Mouse (Mus musculus): ENCODE measurements around the gene Plekhg2.
A peak's percentile ranks its signal among the peaks of the same experiment; 100 is the strongest.
"Not testable (repeated sequence)": the region's sequence is repeated elsewhere in the genome, so short reads cannot be mapped to it uniquely, and the experiment has no call there.

Plekhg2 gene

DNA sequence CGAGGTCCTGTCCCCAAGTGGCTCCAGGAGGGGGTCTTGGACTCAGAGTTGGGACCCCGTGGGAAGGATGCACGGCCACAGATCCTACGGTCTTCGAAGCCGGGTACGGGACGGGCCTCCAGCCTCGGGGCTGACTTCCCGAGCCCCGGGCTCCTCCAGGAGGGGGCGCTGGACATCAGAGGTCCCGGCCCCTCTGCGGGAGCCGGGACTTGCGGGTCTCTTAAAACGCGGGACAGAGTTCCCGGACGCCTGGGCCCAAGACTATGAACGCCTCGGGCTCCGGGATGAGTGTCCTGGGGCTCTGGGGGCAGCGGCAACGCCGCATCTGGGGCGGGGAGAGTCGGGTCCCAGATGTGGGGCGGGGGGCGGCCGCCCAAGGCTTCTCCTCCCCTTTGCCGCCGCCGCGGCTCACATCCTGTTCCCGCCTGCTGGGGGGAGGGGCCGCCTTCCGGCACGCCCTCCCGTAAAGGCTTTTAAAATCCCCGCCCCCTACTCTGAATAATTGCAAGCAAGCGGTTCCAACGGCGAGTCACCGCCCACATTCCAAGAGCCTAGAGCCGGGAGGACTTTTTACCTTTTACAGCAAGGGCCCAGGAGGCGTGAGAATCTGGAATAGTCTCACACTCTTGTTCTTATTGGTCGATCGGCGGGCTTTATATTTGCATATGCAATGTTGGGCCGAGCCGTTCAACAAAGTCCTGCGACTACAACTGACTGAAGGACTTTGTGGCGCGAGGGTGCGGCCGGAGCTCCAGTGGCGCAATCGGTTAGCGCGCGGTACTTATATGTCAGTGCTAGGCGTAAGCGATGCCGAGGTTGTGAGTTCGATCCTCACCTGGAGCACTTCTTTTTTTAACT, at the start of gene Plekhg2:
TSS of gene Plekhg2 (minus strand) at position 349 of the 858 bp plus-strand sequence.
- peak; percentile 97 to 98 for DNase-seq (ENCODE audit: low spot score in 2 of 2)

DNA sequence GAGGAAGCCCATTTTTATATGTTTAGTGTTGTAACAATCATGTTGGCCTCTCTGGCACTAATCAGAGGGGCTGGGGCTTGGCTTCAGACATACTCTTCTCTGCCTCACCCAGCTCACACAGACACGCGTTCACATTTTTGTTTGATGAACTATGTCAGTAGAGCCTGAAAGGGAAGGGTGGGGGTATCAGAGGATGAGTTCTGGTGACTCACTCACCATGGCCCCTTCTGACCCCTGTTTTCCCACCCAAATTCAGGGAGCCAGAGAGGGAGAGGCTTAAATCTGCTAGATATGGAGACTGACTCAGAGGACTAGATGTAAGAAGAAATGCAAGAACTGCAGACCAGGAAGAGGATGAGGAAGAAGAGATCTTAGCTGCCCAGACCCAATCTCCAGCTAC, 47.0 kb upstream of the Plekhg2 start:
- DNase-seq (ENCODE audit: low spot score in 2 of 2) = no peak

DNA sequence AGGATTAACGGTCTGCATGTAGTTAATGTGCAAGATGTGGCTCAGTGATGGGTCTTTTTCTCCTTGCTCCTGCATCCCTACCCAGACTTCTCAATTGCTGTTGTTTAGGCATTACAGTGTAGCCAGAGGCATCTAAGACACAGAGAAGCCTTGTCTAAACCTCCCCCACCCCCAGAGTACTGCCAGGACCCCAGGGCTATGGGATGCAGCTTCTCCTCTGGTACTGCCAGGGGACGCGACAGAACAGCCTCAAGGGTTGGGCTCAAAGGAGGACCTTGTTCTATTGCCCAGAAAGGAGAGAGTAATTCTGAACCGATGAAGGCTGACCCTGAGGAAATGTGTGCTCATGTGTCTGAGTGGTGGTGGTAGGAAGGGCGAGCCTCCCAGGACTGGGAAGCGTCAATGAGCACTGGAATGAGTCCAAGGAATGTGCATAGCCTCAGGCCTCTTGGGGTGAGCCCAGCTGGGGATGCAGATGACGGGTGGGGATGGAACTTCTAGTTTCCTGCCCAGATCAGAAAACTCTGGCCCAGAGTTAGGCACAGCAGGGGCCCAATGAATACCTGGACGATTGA, 45.8 kb upstream of the Plekhg2 start:
- no peak for DNase-seq (ENCODE audit: low spot score in 2 of 2)

DNA sequence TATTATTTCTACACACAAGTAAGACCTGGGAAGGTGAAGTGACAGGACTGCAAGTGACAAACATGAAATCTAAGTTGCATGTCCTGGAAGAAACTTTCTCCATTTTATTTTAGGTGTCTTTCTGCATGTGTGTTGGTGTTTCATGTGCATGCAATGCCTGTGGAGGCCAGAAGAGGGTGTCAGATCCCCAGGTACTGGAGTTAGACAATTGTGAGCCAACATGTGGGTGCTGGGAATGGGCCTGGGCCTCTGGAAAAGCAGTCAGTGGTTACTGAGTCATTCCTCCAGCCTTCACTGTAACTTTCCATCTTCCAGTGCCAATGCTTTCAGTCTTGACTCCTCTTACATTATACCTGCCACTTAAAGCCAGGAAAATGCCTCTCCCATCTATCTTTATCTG, 45.0 kb upstream of the Plekhg2 start:
- DNase-seq (ENCODE audit: low spot score in 2 of 2) = no peak

DNA sequence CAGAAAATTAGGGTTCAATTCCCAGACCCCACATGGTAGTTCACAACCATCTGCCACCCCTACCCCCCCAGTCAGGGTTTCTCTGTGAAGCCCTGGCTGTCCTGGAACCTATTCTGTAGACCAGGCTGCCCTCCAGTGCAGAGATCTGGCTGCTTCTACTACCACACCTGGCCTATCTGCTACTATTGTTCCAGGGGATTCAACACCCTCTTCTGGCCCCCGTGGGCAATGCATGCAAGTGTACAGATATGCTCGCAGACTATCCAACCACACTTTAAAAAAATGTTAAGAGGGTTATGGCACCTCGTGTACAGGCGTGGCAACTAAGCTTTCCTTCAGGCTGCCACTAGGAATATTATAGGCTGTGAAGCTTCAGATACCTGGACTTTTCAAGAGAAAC, 40.4 kb upstream of the Plekhg2 start:
- DNase-seq (ENCODE audit: low spot score in 2 of 2) = no peak

DNA sequence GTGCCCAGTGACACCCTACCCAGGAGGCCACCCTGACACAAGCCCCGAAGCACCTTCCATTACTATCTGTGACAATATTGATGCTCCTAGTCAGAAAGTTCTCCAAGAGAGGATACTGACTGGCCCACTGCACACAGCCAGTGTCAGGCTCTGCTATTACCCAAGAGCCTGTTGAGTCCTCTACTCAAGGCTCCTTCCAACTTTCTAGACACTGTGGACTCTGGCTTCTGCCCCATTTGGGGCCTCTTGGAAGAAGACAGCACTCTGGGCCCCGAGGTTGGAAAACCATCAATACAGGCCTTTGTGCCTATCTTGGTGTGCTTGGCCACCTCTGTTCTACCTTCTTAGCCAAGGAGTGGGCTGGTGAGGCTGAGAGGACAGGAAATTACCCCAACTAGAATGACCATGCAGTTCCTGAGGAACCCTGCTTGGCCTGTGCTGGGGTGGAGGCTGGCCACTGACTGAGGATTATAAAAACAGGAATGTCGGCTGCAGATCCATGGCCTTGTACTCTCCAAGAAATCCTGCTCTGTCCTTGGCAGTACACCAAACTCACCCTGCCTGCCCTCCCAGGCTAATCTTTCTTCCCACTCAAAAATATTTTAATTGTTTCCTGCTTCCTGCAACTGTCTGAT, 38.6 kb upstream of the Plekhg2 start:
- DNase-seq (ENCODE audit: low spot score in 2 of 2) = no peak

DNA sequence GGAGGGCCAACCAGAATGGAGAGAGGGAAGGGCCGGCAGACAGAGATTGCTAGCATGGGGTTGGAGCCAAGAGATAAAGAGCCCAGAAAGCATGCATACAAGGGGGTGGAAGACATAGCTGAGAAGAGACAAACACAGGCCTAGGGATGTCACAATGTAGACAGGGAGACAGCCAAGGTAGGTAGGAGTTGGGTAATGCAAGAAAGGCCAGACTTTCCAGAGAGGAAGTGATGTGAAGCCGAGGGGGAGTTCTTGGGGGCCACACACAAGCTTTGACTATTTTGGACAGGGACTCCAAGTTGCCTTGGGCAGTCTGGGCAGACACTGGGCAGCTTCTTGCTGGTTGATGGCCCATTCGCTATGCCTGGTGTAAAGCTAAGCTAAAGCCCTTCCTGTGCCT, 29.5 kb upstream of the Plekhg2 start:
- DNase-seq (ENCODE audit: low spot score in 2 of 2) = no peak

DNA sequence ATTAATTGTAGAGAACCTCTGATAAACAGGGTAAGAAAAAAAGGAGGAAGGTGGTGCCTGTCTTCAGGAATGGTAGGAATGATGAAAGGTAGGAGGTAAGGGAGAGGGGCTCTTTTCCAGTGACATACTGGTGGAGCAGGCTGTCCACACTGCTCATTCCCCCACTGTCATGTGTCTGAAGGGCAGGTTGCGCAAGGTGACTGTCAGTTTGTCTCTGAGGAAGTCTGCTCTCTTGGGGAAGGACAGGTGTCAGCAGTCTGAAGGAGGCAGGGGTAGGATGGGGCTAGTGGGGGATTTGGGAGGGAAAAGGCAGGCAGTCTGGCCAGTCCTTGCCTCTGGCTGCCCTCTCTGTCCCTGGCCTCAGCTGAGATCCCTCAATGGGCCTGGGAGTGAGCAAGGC, 28.6 kb upstream of the Plekhg2 start:
- no peak for DNase-seq (ENCODE audit: low spot score in 2 of 2)

DNA sequence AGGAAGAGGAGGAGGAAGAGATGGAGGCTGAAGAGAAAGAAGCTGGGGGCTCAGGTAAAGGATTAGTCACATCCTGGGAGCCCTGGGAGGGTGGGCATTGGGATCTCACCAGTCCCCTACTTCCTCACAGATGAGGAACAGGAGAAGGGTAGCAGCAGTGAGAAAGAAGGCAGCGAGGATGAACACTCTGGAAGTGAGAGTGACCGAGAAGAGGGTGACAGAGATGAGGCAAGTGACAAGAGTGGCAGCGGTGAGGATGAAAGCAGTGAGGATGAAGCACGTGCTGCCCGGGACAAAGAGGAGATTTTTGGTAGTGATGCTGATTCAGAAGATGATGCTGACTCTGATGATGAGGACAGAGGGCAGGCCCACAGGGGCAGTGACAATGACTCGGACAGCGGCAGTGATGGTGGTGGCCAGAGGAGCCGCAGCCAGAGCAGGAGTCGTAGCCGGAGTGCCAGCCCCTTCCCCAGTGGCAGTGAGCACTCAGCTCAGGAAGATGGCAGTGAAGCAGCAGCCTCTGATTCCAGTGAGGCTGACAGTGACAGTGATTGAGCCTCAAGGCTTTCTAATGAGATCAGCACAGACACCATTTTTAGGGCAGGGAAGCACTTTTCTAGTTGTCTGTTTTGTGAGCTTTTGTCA, 26.4 kb upstream of the Plekhg2 start:
- no peak for DNase-seq (ENCODE audit: low spot score in 2 of 2)

DNA sequence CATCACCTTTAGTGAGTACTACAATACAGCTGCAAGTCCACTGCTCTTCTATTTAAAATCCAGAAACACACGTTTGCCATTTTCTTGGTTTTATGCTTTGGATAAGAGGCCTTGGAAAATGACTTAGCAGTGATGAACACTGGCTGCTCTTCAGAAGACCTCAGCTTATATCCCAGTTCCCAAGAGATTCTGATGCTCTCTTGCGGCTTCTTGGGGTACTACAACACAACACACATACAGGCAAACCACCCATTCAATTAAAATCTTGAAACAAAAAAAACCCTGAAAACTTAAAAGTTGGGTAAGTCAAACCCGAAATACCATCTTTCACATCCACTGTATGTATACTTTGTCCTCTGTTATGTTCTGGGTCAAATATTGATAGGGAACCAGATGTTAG, 25.6 kb upstream of the Plekhg2 start:
- peak in 1 of 2 experiments; percentile 21 for DNase-seq (ENCODE audit: low spot score in 2 of 2)

DNA sequence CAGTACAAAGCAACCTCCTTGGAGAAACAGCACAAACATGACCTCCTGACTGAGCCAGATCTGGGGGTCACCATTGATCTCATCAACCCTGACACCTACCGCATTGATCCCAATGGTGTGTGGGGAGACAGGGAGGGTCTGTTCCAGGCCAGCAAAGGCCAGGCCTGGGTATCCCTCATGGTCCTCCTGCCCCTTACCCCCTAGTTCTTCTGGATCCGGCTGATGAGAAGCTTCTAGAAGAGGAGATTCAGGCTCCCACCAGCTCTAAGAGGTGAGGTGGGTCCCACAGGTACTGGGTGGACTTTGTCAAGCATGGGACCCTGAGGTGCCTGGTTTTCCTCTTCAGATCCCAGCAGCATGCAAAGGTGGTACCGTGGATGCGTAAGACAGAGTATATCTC, 23.0 kb upstream of the Plekhg2 start:
- DNase-seq (ENCODE audit: low spot score in 2 of 2) = no peak

DNA sequence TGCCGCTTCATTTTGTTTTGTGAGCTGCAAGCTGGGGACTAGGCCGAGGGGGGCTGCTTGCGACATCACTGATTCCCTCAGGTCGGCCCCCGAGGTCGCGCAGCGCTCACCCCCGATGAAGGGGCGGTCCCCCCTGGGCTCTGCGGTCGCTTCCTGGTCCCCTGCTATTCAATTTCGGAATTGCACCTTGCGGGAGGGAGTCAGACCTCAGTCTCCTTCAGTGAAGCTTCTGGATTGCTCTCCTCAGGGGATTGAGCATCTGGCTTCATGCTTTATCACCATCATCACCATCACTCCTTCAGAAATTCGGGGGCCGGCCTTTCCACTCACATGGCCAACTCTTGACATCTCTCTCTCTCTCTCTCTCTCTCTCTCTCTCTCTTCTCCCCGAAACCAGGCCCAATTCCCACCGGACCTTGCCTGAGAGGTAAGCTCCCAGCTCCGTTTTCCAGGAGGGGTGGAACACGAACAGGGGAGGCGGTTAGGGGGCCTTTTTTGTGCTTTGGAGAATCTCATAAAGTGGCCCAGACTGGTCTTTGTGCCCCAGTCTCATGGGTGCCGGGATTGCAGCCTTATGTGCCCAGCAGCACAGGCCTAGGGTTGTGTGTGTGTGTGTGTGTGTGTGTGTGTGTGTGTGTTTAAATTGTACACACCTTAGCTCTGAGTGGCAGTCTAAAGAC, 21.0 kb upstream of the Plekhg2 start:
- no peak for DNase-seq (ENCODE audit: low spot score in 2 of 2)

DNA sequence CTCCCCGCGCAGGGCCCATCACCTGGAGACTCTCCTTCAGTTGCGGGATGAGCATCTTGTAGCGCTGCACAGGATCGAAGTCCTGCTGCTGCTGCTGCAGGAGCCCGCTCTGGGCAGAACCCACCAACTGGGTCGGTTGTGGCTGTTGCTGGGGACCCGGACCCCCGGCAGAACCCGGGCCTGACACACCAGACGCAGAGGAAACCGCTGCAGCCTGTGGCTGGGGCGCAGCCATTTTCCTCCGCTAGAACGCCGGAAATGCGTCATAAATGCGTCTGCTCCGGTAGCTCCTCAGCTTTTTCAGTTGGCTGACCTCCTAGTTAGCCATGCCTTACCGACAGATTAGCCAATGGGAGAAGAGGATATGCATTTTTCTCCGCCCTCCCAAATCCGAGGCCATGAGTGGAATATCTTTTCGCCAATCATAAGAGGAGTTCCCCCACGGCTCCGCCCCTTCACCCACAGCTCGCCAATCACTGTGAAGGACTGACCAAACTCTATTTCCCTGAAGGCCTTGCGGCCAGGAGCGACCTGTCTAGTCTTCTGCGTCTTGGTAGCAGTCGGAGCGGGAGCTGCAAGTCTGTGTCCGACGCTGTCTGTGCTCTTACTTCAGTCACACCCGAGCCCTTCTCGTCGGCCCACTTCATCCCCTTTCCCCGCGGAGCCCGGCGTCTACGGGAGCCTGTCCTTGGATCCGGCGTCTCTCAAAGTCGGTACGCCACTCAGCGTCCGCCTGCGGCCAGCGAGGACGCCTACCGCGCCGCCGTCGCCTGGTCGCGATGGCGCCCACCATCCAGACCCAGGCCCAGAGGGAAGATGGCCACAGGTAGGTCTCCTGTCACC, 20.3 kb upstream of the Plekhg2 start, which contains the start of the genes Med29 and Paf1:
TSS of gene Med29 (minus strand) at position 280 of the 843 bp plus-strand sequence.
TSS of gene Paf1 (plus strand) at position 523 of the 843 bp plus-strand sequence.
- DNase-seq (ENCODE audit: low spot score in 2 of 2) = peak; percentile 96 to 97

DNA sequence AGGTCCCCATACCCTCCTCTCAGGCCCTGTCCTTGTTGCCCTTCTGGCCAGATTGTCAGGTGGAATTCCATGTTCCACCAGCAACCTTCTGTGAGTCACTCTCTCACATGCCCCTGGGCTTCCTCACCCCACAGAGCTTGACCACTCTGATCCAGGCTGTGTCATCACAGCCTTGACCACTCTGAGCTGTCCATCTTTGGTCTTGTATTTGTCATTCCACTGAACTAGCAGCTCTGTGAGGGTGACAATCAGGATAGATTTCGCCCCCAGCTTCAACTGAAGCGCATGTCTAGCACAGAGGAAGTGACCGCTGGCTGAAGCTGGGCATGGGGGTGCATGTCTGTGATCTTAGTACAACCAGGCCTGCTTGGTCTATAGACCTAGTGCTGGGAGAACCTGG, 17.9 kb upstream of the Plekhg2 start:
- no peak for DNase-seq (ENCODE audit: low spot score in 2 of 2)

DNA sequence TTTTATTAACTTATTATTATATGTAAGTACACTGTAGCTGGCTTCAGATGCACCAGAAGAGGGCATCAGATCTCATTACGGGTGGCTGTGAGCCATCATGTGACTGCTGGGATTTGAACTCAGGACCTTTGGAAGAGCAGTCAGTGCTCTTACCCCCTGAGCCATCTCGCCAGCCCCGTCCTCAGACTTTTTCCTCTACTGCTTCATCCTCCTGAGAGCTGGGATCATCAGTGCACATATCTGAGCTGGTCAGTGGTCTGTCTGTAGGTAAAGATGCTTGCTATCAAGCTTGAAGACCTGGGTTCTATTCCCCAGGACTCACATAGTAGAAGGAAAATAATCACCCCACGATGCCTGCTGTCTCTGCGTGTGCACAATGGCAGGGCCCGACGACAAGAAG, 15.0 kb upstream of the Plekhg2 start:
- DNase-seq (ENCODE audit: low spot score in 2 of 2) = not testable (repeated sequence)

DNA sequence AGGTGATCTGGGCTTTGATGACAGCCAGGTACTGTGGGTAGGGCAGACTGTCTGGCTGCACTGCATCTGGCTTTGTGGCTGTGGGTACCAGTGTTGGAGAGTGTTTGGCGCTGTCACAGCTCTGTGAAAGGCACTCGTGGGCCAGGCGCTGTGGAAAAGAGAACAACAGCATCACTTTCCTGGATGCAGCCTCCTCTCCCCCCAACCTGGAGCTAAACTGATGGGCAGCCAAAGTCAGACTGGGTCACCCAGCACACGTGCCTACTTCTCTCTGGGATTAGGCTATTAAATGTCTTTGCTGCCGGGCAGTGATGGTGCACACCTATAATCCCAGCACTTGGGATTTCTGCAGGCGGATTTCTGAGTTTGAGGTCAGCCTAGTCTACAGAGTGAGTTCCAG, 14.5 kb upstream of the Plekhg2 start:
- not testable (repeated sequence) for DNase-seq (ENCODE audit: low spot score in 2 of 2)

DNA sequence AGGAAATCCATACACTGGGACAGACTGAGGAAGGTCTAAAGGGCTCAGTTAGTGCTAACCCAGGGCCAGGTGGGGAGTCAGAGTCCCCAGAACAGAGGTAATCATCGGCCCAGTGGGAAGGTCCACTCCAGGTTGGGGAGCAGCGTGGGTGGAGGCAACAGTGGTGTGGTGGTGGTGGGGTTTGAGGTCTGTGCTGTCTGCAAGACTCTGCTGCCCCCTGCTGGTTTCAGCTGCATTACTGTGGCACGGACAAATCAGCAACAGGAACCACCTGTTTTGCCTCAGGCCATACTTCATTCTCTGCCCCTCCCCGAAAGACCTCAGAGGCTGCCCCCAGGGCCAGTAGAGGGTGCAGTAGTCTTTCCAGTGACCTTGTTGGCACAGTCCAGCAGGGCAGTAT, 14.1 kb upstream of the Plekhg2 start:
- DNase-seq (ENCODE audit: low spot score in 2 of 2) = peak; percentile 84 to 90

DNA sequence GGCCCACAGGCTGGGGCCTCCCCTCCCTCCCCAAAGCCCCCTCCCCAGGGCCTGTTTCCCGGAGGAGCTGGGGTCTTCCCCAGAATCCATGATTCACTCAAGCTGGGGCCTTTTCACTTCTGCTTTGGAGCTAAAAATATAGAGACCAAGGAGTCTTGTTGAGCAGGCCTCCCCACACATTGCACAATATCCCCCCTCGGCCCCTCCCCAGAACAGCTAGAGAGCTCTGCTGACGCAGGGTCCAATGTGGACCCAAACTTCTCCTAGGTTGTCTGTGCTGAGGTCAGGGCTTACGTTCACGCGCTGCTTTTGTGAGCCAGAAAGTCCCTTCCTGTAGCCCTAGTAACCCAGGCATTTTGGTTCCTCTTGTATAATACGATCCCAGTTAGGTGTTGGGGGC, 13.6 kb upstream of the Plekhg2 start:
- DNase-seq (ENCODE audit: low spot score in 2 of 2) = no peak

DNA sequence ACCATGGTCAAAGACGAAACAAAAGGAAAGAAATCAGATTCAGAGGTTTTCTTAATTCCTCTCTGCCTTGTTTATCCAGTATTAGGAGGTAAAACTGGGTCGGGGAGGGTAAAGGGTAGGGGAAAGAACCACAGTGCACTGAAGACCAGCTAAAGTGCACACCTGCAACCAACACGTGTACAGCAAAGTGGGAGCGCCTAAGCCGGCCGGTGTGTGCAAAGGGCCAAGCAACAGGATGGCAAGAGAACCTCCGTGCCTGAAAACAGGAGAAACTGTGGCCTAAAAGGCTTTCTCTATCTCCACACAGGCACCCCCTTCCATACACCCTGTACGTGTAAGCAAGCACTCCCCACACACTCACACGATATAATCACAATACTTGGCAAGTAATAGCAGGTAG, 12.8 kb upstream of the Plekhg2 start:
- no peak for DNase-seq (ENCODE audit: low spot score in 2 of 2)

DNA sequence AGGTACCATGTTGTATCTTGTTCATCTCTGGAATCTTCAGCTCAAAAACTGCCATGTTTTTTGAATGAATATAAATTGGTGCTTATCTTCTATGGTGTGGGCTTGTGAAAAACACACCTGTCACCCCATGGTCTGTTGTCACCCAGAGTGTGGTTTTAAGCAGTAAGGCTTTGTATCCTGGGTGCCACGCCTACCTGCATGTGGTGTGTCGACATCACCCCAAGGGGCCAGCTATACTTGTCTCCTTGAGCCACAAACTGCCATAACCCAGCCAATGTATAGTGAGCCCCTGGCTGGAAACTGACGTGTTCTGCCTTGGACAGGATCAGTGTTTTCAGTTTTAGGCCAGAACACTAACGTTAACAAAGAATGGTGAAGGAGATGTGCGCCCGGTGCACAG, 11.8 kb upstream of the Plekhg2 start:
- DNase-seq (ENCODE audit: low spot score in 2 of 2) = peak; percentile 52 to 58

DNA sequence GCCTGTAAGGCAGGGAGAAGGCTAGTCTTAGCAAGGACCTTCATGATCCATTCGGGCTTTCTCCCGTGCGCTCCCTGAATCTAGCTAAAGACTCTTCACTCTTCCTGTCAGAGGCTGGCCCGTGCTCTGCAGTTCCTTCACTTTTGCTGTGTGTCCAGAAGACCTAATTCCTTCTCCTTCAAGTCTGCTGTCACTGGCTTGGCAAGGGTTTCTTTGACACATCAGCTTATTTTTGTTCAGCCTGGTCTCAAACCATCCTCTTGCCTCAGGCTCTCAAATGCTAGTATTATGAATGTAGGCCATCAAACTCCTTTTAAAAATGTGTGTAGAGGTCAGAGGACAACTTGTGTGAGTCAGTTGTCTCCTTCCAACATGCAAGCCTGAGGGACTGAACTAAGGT, 11.2 kb upstream of the Plekhg2 start:
- no peak for DNase-seq (ENCODE audit: low spot score in 2 of 2)

All from natural killer cell, adult 2 months (primary cell).